Mouse (Mus musculus): ENCODE results near the gene Kncn. TPM values are rescaled to one million over a fixed set of nuclear protein-coding genes. Genes with fewer than 3 reads are reported as not detected.

Kncn gene
- polyA plus RNA-seq, 1 experiment: 0.09 TPM

DNA sequence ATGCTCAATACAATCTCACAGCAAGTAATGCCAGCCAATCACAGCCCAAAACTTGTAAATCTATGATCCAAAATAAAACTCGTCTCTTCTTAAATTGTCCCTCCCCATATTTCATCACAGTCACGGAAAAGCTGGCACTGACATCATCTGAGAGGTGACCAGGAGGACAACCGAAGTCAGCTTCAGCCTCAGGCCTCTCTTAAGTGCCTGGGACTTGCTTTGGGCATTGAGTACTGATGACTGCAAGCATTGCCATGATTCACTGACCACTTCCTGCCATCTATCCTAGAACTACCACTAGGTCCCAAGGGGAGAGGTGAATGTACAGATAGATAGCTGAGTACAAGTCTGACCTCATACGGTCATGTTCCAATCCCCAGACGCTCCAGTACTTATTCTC, 38.5 kb downstream of the Kncn start:
- H3K27ac ChIP-seq (ENCODE audit: control insufficient read depth, insufficient read depth, low read length): no peak overlapping the region
- no peaks in the 10 kb centered on the region for H3K36me3 ChIP-seq (ENCODE audit: control insufficient read depth, insufficient read depth, low read length)
- H3K4me1 ChIP-seq (replicated peaks; ENCODE audit: control insufficient read depth, insufficient read depth, low read length): no peaks in the 10 kb centered on the region
- H3K4me3 ChIP-seq (ENCODE audit: control insufficient read depth, insufficient read depth, low read length): no peak overlapping the region
- DNase-seq: no peak
- 89% methylated on average over 5 of the region's 5 CpGs for WGBS
- TF ChIP-seq CTCF (IDR thresholded peaks at IDR 0.05; ENCODE audit: borderline replicate concordance, control insufficient read depth, extremely low read depth, insufficient read depth, low read length, poor library complexity): no peak
- TF ChIP-seq POLR2A (IDR thresholded peaks at IDR 0.05; ENCODE audit: control insufficient read depth, extremely low read depth, insufficient read depth, low read length, poor library complexity): no peak
- no peaks in the 10 kb centered on the region; the same call in 1 of the 2 replicates for H3K27me3 ChIP-seq (ENCODE audit: control insufficient read depth, insufficient read depth, low read length)

DNA sequence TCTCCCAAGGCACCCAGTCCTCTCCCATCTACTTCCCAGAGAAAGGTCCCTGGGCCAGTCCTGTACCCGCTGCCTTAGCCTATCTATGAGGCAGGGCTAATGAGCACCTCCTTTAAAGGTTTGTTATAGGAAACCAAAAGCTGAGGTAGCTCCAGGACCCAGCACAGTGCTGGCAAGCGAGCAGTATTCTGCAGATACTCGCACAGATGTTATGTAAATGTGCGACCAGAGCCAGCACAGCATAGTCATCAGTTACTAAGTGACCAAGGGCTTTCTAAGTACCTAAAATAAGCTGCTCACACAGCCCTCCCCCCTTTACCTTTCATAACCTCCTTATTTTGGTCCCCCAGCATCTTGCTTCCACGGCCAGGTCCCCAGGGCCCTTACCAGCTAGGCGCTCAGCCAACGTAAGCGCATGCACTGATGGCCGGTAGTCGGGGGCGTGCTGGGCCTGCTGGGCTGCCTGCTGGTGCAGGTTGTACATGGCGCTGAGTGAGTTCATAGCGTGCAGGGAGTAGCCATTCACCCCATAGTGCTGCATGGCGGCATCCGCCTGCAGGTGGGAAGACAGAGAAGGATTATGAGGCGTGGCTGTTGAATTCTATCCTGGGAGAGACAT, 39.2 kb downstream of the Kncn start:
- Histone ChIP-seq H3K27me3 (ENCODE audit: control insufficient read depth, insufficient read depth, low read length) (no peaks in the 10 kb centered on the region; the same call in 1 of the 2 replicates), H3K4me1 (replicated peaks; ENCODE audit: control insufficient read depth, insufficient read depth, low read length) (no peaks in the 10 kb centered on the region)
- TF ChIP-seq CTCF (IDR thresholded peaks at IDR 0.05; ENCODE audit: borderline replicate concordance, control insufficient read depth, extremely low read depth, insufficient read depth, low read length, poor library complexity): no peak
- no peak for TF ChIP-seq POLR2A (IDR thresholded peaks at IDR 0.05; ENCODE audit: control insufficient read depth, extremely low read depth, insufficient read depth, low read length, poor library complexity)

DNA sequence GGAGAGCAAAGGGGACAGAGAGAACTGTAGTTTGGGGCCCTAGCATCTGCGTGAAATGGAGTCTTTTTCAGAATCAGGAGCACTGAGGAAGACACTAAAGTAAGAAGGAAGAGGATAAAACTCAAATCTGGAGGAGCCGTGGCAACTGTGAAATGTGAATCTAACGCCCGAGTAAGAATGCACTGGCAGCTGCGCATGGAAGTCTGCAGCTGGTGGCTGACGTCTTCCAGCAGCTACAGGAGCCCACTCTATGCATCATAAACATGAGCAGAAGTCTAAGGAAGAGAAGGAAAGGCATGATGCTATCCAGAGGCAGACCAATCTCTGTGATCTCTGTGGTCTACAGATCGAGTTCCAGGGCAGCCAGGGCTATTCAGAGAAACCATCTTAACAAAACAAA, 43.4 kb downstream of the Kncn start:
- Histone ChIP-seq H3K27ac (ENCODE audit: control insufficient read depth, insufficient read depth, low read length) (no peak overlapping the region), H3K4me3 (ENCODE audit: control insufficient read depth, insufficient read depth, low read length) (no peak overlapping the region), H3K4me1 (replicated peaks; ENCODE audit: control insufficient read depth, insufficient read depth, low read length) (no peaks in the 10 kb centered on the region), H3K36me3 (ENCODE audit: control insufficient read depth, insufficient read depth, low read length) (no peaks in the 10 kb centered on the region), H3K27me3 (ENCODE audit: control insufficient read depth, insufficient read depth, low read length) (peaks cover 7% of the 10 kb centered on the region; the same call in 1 of the 2 replicates)
- WGBS: 52% methylated on average over 7 of the region's 7 CpGs
- no peak for DNase-seq
- TF ChIP-seq CTCF (IDR thresholded peaks at IDR 0.05; ENCODE audit: borderline replicate concordance, control insufficient read depth, extremely low read depth, insufficient read depth, low read length, poor library complexity): no peak
- no peak for TF ChIP-seq POLR2A (IDR thresholded peaks at IDR 0.05; ENCODE audit: control insufficient read depth, extremely low read depth, insufficient read depth, low read length, poor library complexity)

More for the DNA sequence above, 39.2 kb downstream of the Kncn start:
- no peak for DNase-seq
- no peaks in the 10 kb centered on the region for H3K36me3 ChIP-seq (ENCODE audit: control insufficient read depth, insufficient read depth, low read length)
- no peak overlapping the region for H3K4me3 ChIP-seq (ENCODE audit: control insufficient read depth, insufficient read depth, low read length)
- H3K27ac ChIP-seq (ENCODE audit: control insufficient read depth, insufficient read depth, low read length): no peak overlapping the region
- 87% methylated on average over 16 of the region's 16 CpGs for whole genome bisulfite sequencing

DNA sequence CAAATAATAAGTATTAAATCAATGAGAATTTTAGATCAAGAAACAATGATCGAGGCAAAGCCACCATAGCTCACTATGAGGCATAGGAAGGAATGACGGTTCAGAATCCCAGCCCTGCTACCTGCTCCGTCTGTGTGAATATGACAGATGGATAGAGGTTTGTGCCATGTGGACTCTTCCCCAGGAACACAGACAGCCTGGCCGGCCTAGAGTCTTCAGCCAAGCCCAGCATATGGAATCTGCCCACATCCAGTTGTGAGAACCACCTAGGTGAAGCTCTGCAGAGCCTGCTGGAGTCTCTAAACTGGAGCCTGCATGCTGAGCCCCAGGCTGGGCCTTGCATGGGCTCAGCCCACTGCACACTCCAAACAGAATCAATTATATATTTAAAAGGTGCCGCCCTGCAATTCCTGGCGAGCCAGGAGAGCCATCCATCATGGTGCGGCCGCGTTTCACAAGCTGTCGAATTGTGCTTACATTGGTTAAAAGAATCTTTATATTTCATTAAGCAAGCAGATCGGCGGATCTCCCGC, 47.4 kb downstream of the Kncn start:
- Histone ChIP-seq H3K4me3 (ENCODE audit: control insufficient read depth, insufficient read depth, low read length) (no peak overlapping the region), H3K4me1 (replicated peaks; ENCODE audit: control insufficient read depth, insufficient read depth, low read length) (no peaks in the 10 kb centered on the region; the same call in 1 of the 2 replicates), H3K36me3 (ENCODE audit: control insufficient read depth, insufficient read depth, low read length) (no peaks in the 10 kb centered on the region), H3K27ac (ENCODE audit: control insufficient read depth, insufficient read depth, low read length) (no peak overlapping the region), H3K27me3 (ENCODE audit: control insufficient read depth, insufficient read depth, low read length) (peaks cover 17% of the 10 kb centered on the region)
- TF ChIP-seq POLR2A (IDR thresholded peaks at IDR 0.05; ENCODE audit: control insufficient read depth, extremely low read depth, insufficient read depth, low read length, poor library complexity) (no peak), CTCF (IDR thresholded peaks at IDR 0.05; ENCODE audit: borderline replicate concordance, control insufficient read depth, extremely low read depth, insufficient read depth, low read length, poor library complexity) (no peak)
- no peak for DNase-seq
- 69% methylated on average over 13 of the region's 13 CpGs for WGBS

DNA sequence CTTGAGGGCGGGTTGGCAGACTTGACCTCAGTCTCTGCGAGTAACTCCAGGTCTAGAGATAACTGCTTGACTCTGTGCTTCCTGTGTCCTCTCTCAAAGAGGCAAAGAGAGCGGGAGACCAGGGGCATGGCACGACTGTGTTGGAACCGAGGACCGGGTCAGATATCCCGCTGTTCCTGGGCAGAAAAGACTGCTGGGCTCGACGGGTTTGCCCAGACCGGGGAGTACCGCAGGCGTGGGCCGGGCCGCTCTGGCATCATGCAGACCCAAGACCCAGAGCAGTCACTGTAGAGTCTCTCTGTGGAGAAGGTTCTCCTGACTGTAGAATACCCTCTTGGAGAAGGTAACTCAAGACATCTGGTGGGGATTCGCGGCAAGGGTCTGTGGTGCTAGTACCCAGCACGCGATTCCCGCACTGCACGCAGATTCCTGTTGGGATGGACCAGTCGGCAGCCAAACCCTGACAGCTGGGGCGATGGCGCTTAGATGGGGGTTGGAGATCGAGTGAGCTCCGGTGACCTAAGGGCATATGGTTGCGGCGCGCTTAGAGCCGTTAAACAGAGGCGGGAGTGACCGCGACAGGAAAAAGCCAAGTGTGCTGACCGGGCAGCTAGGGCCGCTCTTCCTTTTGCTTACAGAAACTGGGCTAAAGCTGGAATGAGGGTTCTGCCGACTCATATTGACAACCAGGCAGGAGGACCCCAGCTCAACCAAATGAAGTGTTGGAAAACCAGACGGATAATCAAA, 51.8 kb downstream of the Kncn start:
- DNase-seq: no peak
- H3K4me1 ChIP-seq (replicated peaks; ENCODE audit: control insufficient read depth, insufficient read depth, low read length): peaks cover 3% of the 10 kb centered on the region; the same call in 1 of the 2 replicates
- peaks cover 32% of the 10 kb centered on the region for H3K27me3 ChIP-seq (ENCODE audit: control insufficient read depth, insufficient read depth, low read length)
- H3K27ac ChIP-seq (ENCODE audit: control insufficient read depth, insufficient read depth, low read length): no peak overlapping the region
- no peaks in the 10 kb centered on the region for H3K36me3 ChIP-seq (ENCODE audit: control insufficient read depth, insufficient read depth, low read length)
- 5% methylated on average over 36 of the region's 36 CpGs for WGBS
- H3K4me3 ChIP-seq (ENCODE audit: control insufficient read depth, insufficient read depth, low read length): no peak overlapping the region
- TF ChIP-seq POLR2A (IDR thresholded peaks at IDR 0.05; ENCODE audit: control insufficient read depth, extremely low read depth, insufficient read depth, low read length, poor library complexity) (no peak), CTCF (IDR thresholded peaks at IDR 0.05; ENCODE audit: borderline replicate concordance, control insufficient read depth, extremely low read depth, insufficient read depth, low read length, poor library complexity) (no peak)

DNA sequence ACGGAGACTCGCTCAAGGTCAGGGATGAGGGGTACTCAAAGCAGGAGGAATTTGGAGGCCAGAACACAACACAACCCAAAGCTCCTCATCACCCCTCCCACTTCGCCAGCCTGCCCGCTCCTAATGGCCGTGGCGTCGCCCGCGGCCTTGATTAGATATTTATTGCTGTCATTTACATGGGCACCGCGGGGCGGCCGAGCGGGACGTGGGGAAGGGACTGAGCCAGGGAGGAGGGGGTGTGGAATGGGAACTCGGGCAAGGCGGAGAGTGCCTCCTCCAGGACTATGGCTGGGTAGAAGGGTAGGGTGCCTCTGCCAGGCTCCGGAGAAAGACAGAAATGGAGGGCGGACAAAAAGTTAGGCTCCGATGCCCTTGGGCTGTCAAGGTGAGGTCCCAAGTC, 52.4 kb downstream of the Kncn start:
- Histone ChIP-seq H3K27ac (ENCODE audit: control insufficient read depth, insufficient read depth, low read length) (no peak overlapping the region), H3K36me3 (ENCODE audit: control insufficient read depth, insufficient read depth, low read length) (no peaks in the 10 kb centered on the region), H3K27me3 (ENCODE audit: control insufficient read depth, insufficient read depth, low read length) (peaks cover 30% of the 10 kb centered on the region), H3K4me3 (ENCODE audit: control insufficient read depth, insufficient read depth, low read length) (no peak overlapping the region), H3K4me1 (replicated peaks; ENCODE audit: control insufficient read depth, insufficient read depth, low read length) (peaks cover 3% of the 10 kb centered on the region; the same call in 1 of the 2 replicates)
- no peak for TF ChIP-seq CTCF (IDR thresholded peaks at IDR 0.05; ENCODE audit: borderline replicate concordance, control insufficient read depth, extremely low read depth, insufficient read depth, low read length, poor library complexity)
- no peak for TF ChIP-seq POLR2A (IDR thresholded peaks at IDR 0.05; ENCODE audit: control insufficient read depth, extremely low read depth, insufficient read depth, low read length, poor library complexity)
- WGBS: 8% methylated on average over 20 of the region's 20 CpGs
- DNase-seq: no peak
